Mouse (Mus musculus) ES-E14 (cell line): ENCODE results near the gene Rfx7.

Source experiments
- CHD2 ChIP-seq: IDR thresholded peaks from 2 replicates; pipeline ENCODE4 v1.6.1; 2014; ENCODE audit warnings: mild to moderate bottlenecking, low read depth, low read length, inconsistent platforms
- ZNF384 ChIP-seq: IDR thresholded peaks from 2 replicates; pipeline ENCODE4 v1.6.1; 2012; ENCODE audit warnings: low read depth, low read length, inconsistent platforms

GRCm38 (mm10) chr9:72649781-72650180 lies 117.7 kb downstream of the Rfx7 start:
- TF ChIP-seq ZNF384 (no peak), CHD2 (no peak)
